Mouse (Mus musculus): ENCODE results near the gene Alg6.

The Alg6 gene

GRCm38 (mm10) chr4:99714904-99715782, at the start of gene Alg6:
TSS of gene Alg6 (plus strand) at chr4:99715664.
- DNase-seq, result peak; percentile 97

- DNase-seq, result no peak
Observed at GRCm38 (mm10) chr4:99670203-99670851, 45.1 kb upstream of the Alg6 start.

GRCm38 (mm10) chr4:99675191-99675590, 40.3 kb upstream of the Alg6 start:
- DNase-seq, result no peak

- DNase-seq, result no peak
Observed at GRCm38 (mm10) chr4:99683941-99684340, 31.5 kb upstream of the Alg6 start.

- no peak for DNase-seq
Observed at GRCm38 (mm10) chr4:99686308-99686707, 29.2 kb upstream of the Alg6 start.

- DNase-seq, result no peak
Observed at GRCm38 (mm10) chr4:99712583-99713183, 2.8 kb upstream of the Alg6 start.

- no peak for DNase-seq
Observed at GRCm38 (mm10) chr4:99713971-99714370, 1.5 kb upstream of the Alg6 start.

- DNase-seq, result no peak
Observed at GRCm38 (mm10) chr4:99715783-99716416, 436 bp downstream of the Alg6 start.

- peak; percentile 4 for DNase-seq
Observed at GRCm38 (mm10) chr4:99717905-99718304, 2.4 kb downstream of the Alg6 start.

- no peak for DNase-seq
Observed at GRCm38 (mm10) chr4:99724331-99724730, 8.9 kb downstream of the Alg6 start.

- no peak for DNase-seq
Observed at GRCm38 (mm10) chr4:99725914-99726451, 10.5 kb downstream of the Alg6 start.

- DNase-seq, result no peak
Observed at GRCm38 (mm10) chr4:99739836-99740235, 24.4 kb downstream of the Alg6 start.

- DNase-seq, result no peak
Observed at GRCm38 (mm10) chr4:99752426-99752825, 37.0 kb downstream of the Alg6 start.

- DNase-seq, result no peak
Observed at GRCm38 (mm10) chr4:99766303-99766702, 50.8 kb downstream of the Alg6 start.

- peak; percentile 34 for DNase-seq
Observed at GRCm38 (mm10) chr4:99766753-99767152, 51.3 kb downstream of the Alg6 start.

GRCm38 (mm10) chr4:99770555-99770954, 55.1 kb downstream of the Alg6 start:
- DNase-seq, result peak; percentile 7

- peak; percentile 29 for DNase-seq
Observed at GRCm38 (mm10) chr4:99773041-99773440, 57.6 kb downstream of the Alg6 start.

- no peak for DNase-seq
Observed at GRCm38 (mm10) chr4:99792365-99792764, 76.9 kb downstream of the Alg6 start.

Measured in kidney, adult 9 months (tissue).